Mouse (Mus musculus) limb, embryonic 15.5 days (tissue): ENCODE measurements around the gene Ctdsp2. TPM values are rescaled to one million over a fixed set of nuclear protein-coding genes. Genes with fewer than 3 reads are reported as not detected.

Experiments used
- ATAC-seq: fragments of 200-750 bp; cut with Nextera tagmentation; 2 replicates; pipeline ENCODE4 v1.8.0; 2017; ENCODE audit warnings: low read depth, moderate TSS enrichment; ENCODE audit not compliant: insufficient number of reproducible peaks, low FRiP score, low TSS enrichment
- H3K27ac ChIP-seq: fragments of 300-500 bp; sonication (generic); 2 replicates; pipeline ENCODE4 v1.5.1; 2015; ENCODE audit warnings: moderate library complexity, mild to moderate bottlenecking, inconsistent platforms
- H3K27me3 ChIP-seq: fragments of 300-500 bp; sonication (generic); 2 replicates; pipeline ENCODE4 v1.6.1; 2015; ENCODE audit warnings: inconsistent platforms
- H3K36me3 ChIP-seq: fragments of 300-500 bp; sonication (generic); 2 replicates; pipeline ENCODE4 v1.6.1; 2015; ENCODE audit warnings: inconsistent platforms
- H3K4me1 ChIP-seq: fragments of 300-500 bp; sonication (generic); 2 replicates; pipeline ENCODE4 v1.6.1; 2015; ENCODE audit warnings: inconsistent platforms
- H3K4me2 ChIP-seq: fragments of 300-500 bp; sonication (generic); 2 replicates; pipeline ENCODE4 v1.6.1; 2015; ENCODE audit warnings: mild to moderate bottlenecking, inconsistent platforms
- H3K4me3 ChIP-seq: fragments of 300-500 bp; sonication (generic); 2 replicates; pipeline ENCODE4 v1.5.1; 2015; ENCODE audit warnings: mild to moderate bottlenecking, inconsistent platforms
- H3K9ac ChIP-seq: fragments of 300-500 bp; sonication (generic); 2 replicates; pipeline ENCODE4 v1.6.1; 2015; ENCODE audit warnings: inconsistent platforms
- H3K9me3 ChIP-seq: fragments of 300-500 bp; sonication (generic); 2 replicates; pipeline ENCODE4 v1.6.1; 2016; ENCODE audit warnings: inconsistent platforms
- WGBS: fragments of 180-500 bp; shearing (Covaris S2); methylation state at CpG from one replicate; pipeline ENCODE4 v1.1.7; 2015; 5-methylcytosine and 5-hydroxymethylcytosine counted together
- polyA plus RNA-seq: library from polyadenylated mRNA; unstranded; fragments of >200 nt; fragmentation: Nextera tagmentation; extraction: Ambion mirVana; gene quantifications from 2 replicates; pipeline ENCODE4 v1.2.1, GENCODE M21; 2015

Ctdsp2 gene
- polyA plus RNA-seq, 1 experiment from 2014 or later = 85.8 TPM

- Histone ChIP-seq H3K9me3 (no peaks in the 10 kb centered on the region), H3K36me3 (no peaks in the 10 kb centered on the region), H3K9ac (no peak overlapping the region), H3K27me3 (no peaks in the 10 kb centered on the region), H3K27ac (peak overlapping the region; percentile 90), H3K4me2 (peak overlapping the region; percentile 25), H3K4me1 (peaks cover 45% of the 10 kb centered on the region), H3K4me3 (no peak overlapping the region)
- ATAC-seq = peak; percentile 8; the same call in 1 of the 2 replicates
- WGBS = 11% methylated on average over 12 of the region's 12 CpGs
These were observed 7.0 kb upstream of the Ctdsp2 start for GRCm38 (mm10) chr10:126971363-126972050.

- no peak overlapping the region for H3K9ac ChIP-seq
- H3K27me3 ChIP-seq = no peaks in the 10 kb centered on the region
- peak overlapping the region; percentile 90 for H3K27ac ChIP-seq
- H3K9me3 ChIP-seq = no peaks in the 10 kb centered on the region
- peak; percentile 89 for ATAC-seq
- peaks cover 48% of the 10 kb centered on the region for H3K4me1 ChIP-seq
- H3K4me2 ChIP-seq = peak overlapping the region; percentile 25
- H3K4me3 ChIP-seq = no peak overlapping the region
- WGBS = 7% methylated on average over 13 of the region's 13 CpGs
- H3K36me3 ChIP-seq = no peaks in the 10 kb centered on the region
These were observed 6.3 kb upstream of the Ctdsp2 start for GRCm38 (mm10) chr10:126972051-126972725.

- Histone ChIP-seq H3K9ac (no peak overlapping the region), H3K27ac (peak overlapping the region; percentile 90), H3K36me3 (no peaks in the 10 kb centered on the region), H3K9me3 (no peaks in the 10 kb centered on the region), H3K27me3 (no peaks in the 10 kb centered on the region), H3K4me3 (no peak overlapping the region), H3K4me2 (0 out of 2 replicates have a peak overlapping the region, but pooled peaks have one; percentile 25), H3K4me1 (peaks cover 50% of the 10 kb centered on the region)
- no peak for ATAC-seq
- WGBS = 18% methylated on average over 7 of the region's 7 CpGs
These were observed 5.5 kb upstream of the Ctdsp2 start for GRCm38 (mm10) chr10:126972988-126973387.

GRCm38 (mm10) chr10:126975706-126976105 is 2.8 kb upstream of the Ctdsp2 start:
- H3K9me3 ChIP-seq = no peaks in the 10 kb centered on the region
- H3K9ac ChIP-seq = no peak overlapping the region
- no peak for ATAC-seq
- no peaks in the 10 kb centered on the region for H3K27me3 ChIP-seq
- H3K4me2 ChIP-seq = no peak overlapping the region
- no peak overlapping the region for H3K4me3 ChIP-seq
- no peaks in the 10 kb centered on the region for H3K36me3 ChIP-seq
- H3K4me1 ChIP-seq = peaks cover 46% of the 10 kb centered on the region
- WGBS = 69% methylated on average over 6 of the region's 6 CpGs
- 0 out of 2 replicates have a peak overlapping the region, but pooled peaks have one; percentile 23 for H3K27ac ChIP-seq

GRCm38 (mm10) chr10:126977076-126977475 is 1.4 kb upstream of the Ctdsp2 start:
- Histone ChIP-seq H3K4me3 (no peak overlapping the region), H3K4me1 (peaks cover 46% of the 10 kb centered on the region), H3K36me3 (no peaks in the 10 kb centered on the region), H3K27me3 (no peaks in the 10 kb centered on the region), H3K27ac (no peak overlapping the region), H3K4me2 (no peak overlapping the region), H3K9me3 (no peaks in the 10 kb centered on the region), H3K9ac (no peak overlapping the region)
- WGBS = 81% methylated on average over 4 of the region's 4 CpGs
- ATAC-seq = no peak

- H3K9ac ChIP-seq = peak overlapping the region; percentile 99
- H3K36me3 ChIP-seq = no peaks in the 10 kb centered on the region
- peak overlapping the region; percentile 86 for H3K4me3 ChIP-seq
- ATAC-seq = no peak; the same call in 1 of the 2 replicates
- WGBS = 1% methylated on average over 46 of the region's 62 CpGs
- H3K27me3 ChIP-seq = no peaks in the 10 kb centered on the region
- H3K4me1 ChIP-seq = peaks cover 55% of the 10 kb centered on the region
- peak overlapping the region; percentile 100 for H3K27ac ChIP-seq
- H3K9me3 ChIP-seq = no peaks in the 10 kb centered on the region
- H3K4me2 ChIP-seq = peak overlapping the region; percentile 91
These were observed 661 bp downstream of the Ctdsp2 start for GRCm38 (mm10) chr10:126979121-126979635.

GRCm38 (mm10) chr10:126979636-126980151 is 1.2 kb downstream of the Ctdsp2 start:
- H3K27ac ChIP-seq = peak overlapping the region; percentile 100
- H3K9me3 ChIP-seq = no peaks in the 10 kb centered on the region
- peak overlapping the region; percentile 91 for H3K4me2 ChIP-seq
- H3K27me3 ChIP-seq = no peaks in the 10 kb centered on the region
- H3K9ac ChIP-seq = peak overlapping the region; percentile 99
- H3K4me3 ChIP-seq = peak overlapping the region; percentile 86
- peaks cover 61% of the 10 kb centered on the region for H3K4me1 ChIP-seq
- H3K36me3 ChIP-seq = no peaks in the 10 kb centered on the region
- WGBS = under 1% methylated on average over 48 of the region's 57 CpGs
- no peak for ATAC-seq

GRCm38 (mm10) chr10:126980221-126980932 is 1.9 kb downstream of the Ctdsp2 start:
- Histone ChIP-seq H3K4me1 (peaks cover 67% of the 10 kb centered on the region), H3K4me3 (peak overlapping the region; percentile 86), H3K9me3 (no peaks in the 10 kb centered on the region), H3K36me3 (no peaks in the 10 kb centered on the region), H3K27ac (peak overlapping the region; percentile 100), H3K4me2 (peak overlapping the region; percentile 91), H3K27me3 (no peaks in the 10 kb centered on the region), H3K9ac (peak overlapping the region; percentile 99)
- 0% methylated on average over 16 of the region's 16 CpGs for WGBS
- ATAC-seq = no peak

GRCm38 (mm10) chr10:126980933-126981530 is 2.5 kb downstream of the Ctdsp2 start:
- Histone ChIP-seq H3K9me3 (no peaks in the 10 kb centered on the region), H3K27ac (peak overlapping the region; percentile 100), H3K27me3 (no peaks in the 10 kb centered on the region), H3K4me3 (peak overlapping the region; percentile 86), H3K36me3 (no peaks in the 10 kb centered on the region), H3K9ac (peak overlapping the region; percentile 99), H3K4me2 (peak overlapping the region; percentile 91), H3K4me1 (peaks cover 66% of the 10 kb centered on the region)
- WGBS = 5% methylated on average over 11 of the region's 11 CpGs
- no peak for ATAC-seq

GRCm38 (mm10) chr10:126981746-126982145 is 3.2 kb downstream of the Ctdsp2 start:
- Histone ChIP-seq H3K27ac (peak overlapping the region; percentile 100; the same call in 1 of the 2 replicates), H3K9ac (0 out of 2 replicates have a peak overlapping the region, but pooled peaks have one; percentile 37), H3K27me3 (no peaks in the 10 kb centered on the region), H3K4me3 (peak overlapping the region; percentile 86), H3K9me3 (no peaks in the 10 kb centered on the region), H3K36me3 (no peaks in the 10 kb centered on the region), H3K4me2 (peak overlapping the region; percentile 91), H3K4me1 (peaks cover 68% of the 10 kb centered on the region)
- WGBS = 35% methylated on average over 3 of the region's 3 CpGs
- ATAC-seq = no peak

- no peaks in the 10 kb centered on the region for H3K36me3 ChIP-seq
- 28% methylated on average over 14 of the region's 14 CpGs for WGBS
- peak overlapping the region; percentile 91 for H3K4me2 ChIP-seq
- peak overlapping the region; percentile 100 for H3K27ac ChIP-seq
- ATAC-seq = no peak
- H3K4me3 ChIP-seq = peak overlapping the region; percentile 86
- H3K27me3 ChIP-seq = no peaks in the 10 kb centered on the region
- peaks cover 76% of the 10 kb centered on the region for H3K4me1 ChIP-seq
- H3K9ac ChIP-seq = 0 out of 2 replicates have a peak overlapping the region, but pooled peaks have one; percentile 7
- no peaks in the 10 kb centered on the region for H3K9me3 ChIP-seq
These were observed 4.7 kb downstream of the Ctdsp2 start for GRCm38 (mm10) chr10:126983193-126983725.
